Mouse (Mus musculus): ENCODE data around the gene Gprc6a. TPM values are rescaled to one million over a fixed set of nuclear protein-coding genes. Genes with fewer than 3 reads are reported as not detected.
A peak's percentile ranks its signal among the peaks of the same experiment; 100 is the strongest.

Gprc6a gene
- polyA plus RNA-seq, 1 experiment from 2014 or later, result 2.2 TPM

DNA sequence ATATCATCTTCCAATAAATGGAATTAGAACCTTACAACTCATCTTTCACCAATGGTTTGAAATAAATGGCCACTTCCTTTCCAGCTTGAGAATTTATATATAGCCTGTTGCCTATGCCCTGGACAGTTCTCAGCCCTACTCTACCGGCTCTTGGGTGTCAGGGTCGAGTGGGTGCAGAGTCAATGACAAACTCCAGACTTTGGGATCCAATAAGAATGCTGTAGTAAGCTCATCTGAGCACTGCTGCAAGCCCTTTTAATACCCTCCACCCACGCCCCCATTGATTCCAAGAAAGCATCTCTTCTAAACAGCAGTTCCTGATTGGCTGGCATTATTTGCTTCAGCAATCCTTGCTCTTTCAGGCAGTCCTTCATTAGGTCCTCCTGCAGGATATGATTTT lies 17.8 kb downstream of the Gprc6a start:
- Histone ChIP-seq H3K4me1 (ENCODE audit: insufficient read depth, low read depth, low read length) (no peaks in the 10 kb centered on the region), H3K4me3 (ENCODE audit: low read depth, low read length) (no peak overlapping the region), H3K9ac (replicated peaks; ENCODE audit: low read depth) (no peak overlapping the region), H3K36me3 (ENCODE audit: insufficient read depth, low read length) (no peaks in the 10 kb centered on the region), H3K4me2 (replicated peaks; ENCODE audit: low read depth, low read length) (no peak overlapping the region), H3K9me3 (ENCODE audit: low read length) (no peaks in the 10 kb centered on the region), H3K27ac (ENCODE audit: low read length) (no peak overlapping the region), H3K27me3 (replicated peaks; ENCODE audit: insufficient read depth, low read length) (no peaks in the 10 kb centered on the region)
- ATAC-seq (no peak), DNase-seq (ENCODE audit: low spot score) (no peak)
- TF ChIP-seq CTCF (IDR thresholded peaks at IDR 0.05) (no peak), EP300 (IDR thresholded peaks at IDR 0.05) (no peak)
- WGBS, result 42% methylated on average over 3 of the region's 3 CpGs

DNA sequence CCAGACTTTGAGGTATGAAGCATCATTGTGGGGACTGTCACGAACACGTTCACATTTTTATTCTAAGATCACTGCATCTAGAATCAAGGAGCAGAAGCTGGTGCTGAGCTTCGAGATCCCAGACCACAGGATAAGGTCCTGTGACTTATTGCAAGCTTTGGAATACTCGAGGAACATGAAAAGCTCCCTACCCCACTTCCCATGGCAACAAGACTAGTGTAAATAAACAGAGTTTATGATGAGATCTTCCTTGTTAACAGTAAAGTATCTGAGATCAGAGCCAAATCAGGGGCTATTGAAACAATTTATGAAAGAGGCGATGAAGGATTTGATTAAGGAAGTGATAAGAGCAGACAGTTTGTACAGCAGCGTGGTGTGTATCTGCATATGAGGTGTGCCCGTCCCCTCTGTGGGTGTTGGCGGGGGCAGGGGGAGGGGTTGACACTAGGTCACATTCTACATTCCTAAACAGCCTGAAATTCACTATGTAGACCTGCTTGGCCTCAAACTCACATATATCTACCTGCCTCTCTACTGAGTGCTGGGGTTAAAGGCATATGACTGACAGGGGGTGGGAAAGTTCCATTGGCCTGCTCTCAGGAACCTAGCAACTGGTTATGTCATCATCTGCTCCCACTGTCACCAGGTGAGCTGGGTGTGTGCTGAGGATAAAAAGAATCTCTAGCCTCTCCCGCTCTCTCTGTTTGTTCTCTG lies 19.1 kb downstream of the Gprc6a start:
- 28% methylated on average over 9 of the region's 9 CpGs for WGBS
- Histone ChIP-seq H3K36me3 (ENCODE audit: insufficient read depth, low read length) (no peaks in the 10 kb centered on the region), H3K27ac (ENCODE audit: low read length) (no peak overlapping the region), H3K9ac (replicated peaks; ENCODE audit: low read depth) (no peak overlapping the region), H3K4me2 (replicated peaks; ENCODE audit: low read depth, low read length) (no peak overlapping the region), H3K4me1 (ENCODE audit: insufficient read depth, low read depth, low read length) (no peaks in the 10 kb centered on the region), H3K27me3 (replicated peaks; ENCODE audit: insufficient read depth, low read length) (no peaks in the 10 kb centered on the region), H3K4me3 (ENCODE audit: low read depth, low read length) (no peak overlapping the region), H3K9me3 (ENCODE audit: low read length) (no peaks in the 10 kb centered on the region)
- DNase-seq (ENCODE audit: low spot score) (peak; percentile 55), ATAC-seq (peak; percentile 53)
- TF ChIP-seq CTCF (IDR thresholded peaks at IDR 0.05), result no peak
- no peak for TF ChIP-seq EP300 (IDR thresholded peaks at IDR 0.05)

DNA sequence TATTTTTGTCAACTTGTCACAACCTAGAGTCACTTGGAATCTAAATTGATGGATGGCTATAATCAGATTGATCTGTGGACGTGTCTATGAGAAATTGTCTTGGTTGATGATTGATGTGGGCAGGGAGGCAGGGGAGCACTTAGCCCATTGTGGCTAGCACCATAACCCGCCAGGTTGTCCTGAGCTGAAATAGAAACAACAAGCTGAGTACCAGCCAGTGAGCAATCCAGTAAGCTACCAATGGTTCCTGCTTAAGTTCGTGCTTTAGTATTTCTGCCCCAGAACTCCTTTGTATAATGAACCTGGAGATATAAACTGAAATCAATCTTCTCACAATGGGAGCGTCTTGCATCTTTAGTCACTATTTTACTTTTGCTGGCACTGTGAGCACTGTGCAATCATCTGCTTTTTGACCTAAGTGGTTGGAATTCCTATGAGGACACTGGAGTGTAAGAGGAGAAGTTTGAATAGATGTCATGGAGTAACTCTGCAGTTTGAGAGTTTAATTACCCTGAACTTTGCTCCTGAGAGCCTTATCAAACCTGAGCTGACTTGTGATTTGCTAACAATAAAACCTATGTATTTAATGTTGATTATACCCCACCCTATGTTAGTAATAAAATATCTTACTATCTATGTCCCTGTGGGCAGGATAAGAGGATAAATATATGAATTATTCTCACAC lies 21.4 kb downstream of the Gprc6a start:
- Histone ChIP-seq H3K36me3 (ENCODE audit: insufficient read depth, low read length) (no peaks in the 10 kb centered on the region), H3K9me3 (ENCODE audit: low read length) (no peaks in the 10 kb centered on the region), H3K27ac (ENCODE audit: low read length) (no peak overlapping the region), H3K4me1 (ENCODE audit: insufficient read depth, low read depth, low read length) (no peaks in the 10 kb centered on the region), H3K4me3 (ENCODE audit: low read depth, low read length) (no peak overlapping the region), H3K9ac (replicated peaks; ENCODE audit: low read depth) (no peak overlapping the region), H3K4me2 (replicated peaks; ENCODE audit: low read depth, low read length) (no peak overlapping the region), H3K27me3 (replicated peaks; ENCODE audit: insufficient read depth, low read length) (no peaks in the 10 kb centered on the region)
- no peak for ATAC-seq
- no peak for DNase-seq (ENCODE audit: low spot score)
- TF ChIP-seq CTCF (IDR thresholded peaks at IDR 0.05) (no peak), EP300 (IDR thresholded peaks at IDR 0.05) (no peak)
- WGBS, result 43% methylated on average over 4 of the region's 4 CpGs

DNA sequence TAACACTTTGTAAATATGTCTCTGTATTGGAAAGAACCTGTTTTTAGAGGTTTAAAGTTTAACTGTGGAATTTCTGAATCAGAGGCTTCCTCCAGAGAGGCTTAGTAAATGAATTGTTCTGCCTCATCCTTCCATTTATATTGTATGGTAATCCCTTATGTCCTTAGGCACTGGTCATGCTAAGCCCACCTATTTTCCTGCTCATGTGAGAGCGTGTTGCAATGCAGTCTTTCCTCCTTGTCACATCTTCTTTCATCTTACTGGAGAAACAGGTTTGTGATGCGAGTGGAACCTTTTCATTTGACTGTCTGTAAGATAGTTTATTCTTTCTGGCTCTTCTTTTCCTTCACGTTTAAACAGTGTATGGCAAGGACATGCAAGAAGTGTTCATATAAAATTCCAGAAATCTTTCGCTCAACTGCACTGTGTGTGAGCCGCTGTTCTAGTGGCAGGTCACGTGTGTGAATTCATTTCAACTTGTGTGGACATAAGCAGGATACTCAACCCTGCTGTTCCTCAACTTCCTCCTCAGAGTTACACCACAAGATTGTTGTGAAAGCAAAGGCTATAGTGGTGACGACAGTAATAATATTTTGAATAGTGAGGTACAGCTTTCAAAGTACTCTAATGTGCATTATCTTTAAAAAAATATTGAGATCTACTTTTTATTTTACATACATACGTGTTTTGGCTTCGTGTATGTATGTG lies 34.2 kb downstream of the Gprc6a start:
- no peaks in the 10 kb centered on the region for H3K9me3 ChIP-seq (ENCODE audit: low read length)
- no peaks in the 10 kb centered on the region for H3K27me3 ChIP-seq (replicated peaks; ENCODE audit: insufficient read depth, low read length)
- H3K36me3 ChIP-seq (ENCODE audit: insufficient read depth, low read length), result no peaks in the 10 kb centered on the region
- H3K4me3 ChIP-seq (ENCODE audit: low read depth, low read length), result no peak overlapping the region
- H3K9ac ChIP-seq (replicated peaks; ENCODE audit: low read depth), result no peak overlapping the region
- DNase-seq (ENCODE audit: low spot score), result peak; percentile 58
- WGBS, result 66% methylated on average over 9 of the region's 9 CpGs
- H3K4me2 ChIP-seq (replicated peaks; ENCODE audit: low read depth, low read length), result no peak overlapping the region
- TF ChIP-seq EP300 (IDR thresholded peaks at IDR 0.05) (no peak), CTCF (IDR thresholded peaks at IDR 0.05) (no peak)
- no peaks in the 10 kb centered on the region for H3K4me1 ChIP-seq (ENCODE audit: insufficient read depth, low read depth, low read length)
- H3K27ac ChIP-seq (ENCODE audit: low read length), result no peak overlapping the region
- peak; percentile 66 for ATAC-seq

DNA sequence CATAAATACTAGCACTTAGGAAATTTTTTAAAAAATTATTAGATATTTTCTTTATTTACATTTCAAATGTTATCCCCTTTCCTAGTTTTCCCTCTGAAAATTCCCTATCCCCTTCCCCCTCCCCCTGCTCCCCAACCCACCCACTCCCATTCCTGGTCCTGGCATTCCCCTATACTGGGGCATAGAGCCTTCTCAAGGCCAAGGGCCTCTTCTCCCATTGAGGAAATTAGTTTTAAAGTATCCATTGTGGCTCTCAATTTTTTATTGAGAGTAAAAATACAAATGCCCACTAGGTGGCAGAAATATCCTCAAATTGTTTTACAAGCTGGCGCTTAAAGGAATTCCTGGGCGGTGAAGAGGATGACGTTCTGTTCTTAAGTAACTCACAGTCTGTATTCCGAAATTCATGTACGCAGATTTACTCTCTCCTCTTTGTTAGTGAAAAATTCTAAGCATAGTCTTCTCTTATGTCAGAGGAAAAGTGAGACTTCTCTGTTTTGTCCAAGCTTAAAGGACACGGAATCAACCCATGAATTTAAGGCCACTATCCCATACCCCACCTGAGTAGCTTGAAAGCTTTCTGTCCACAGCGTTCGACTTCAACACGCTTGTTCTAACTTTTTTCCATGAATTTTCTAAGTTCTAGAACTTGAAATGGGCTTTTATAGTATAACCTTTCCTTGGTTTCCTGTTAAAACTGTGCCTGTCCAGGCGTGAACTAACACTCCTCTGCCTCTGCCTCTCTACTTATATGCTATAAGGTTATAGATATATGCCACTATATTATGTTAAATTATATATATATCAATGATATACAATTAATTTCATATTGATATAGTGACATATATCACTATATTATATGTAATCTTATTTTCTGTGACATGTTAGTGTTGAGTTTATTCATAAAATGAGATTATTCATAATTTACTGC lies 36.0 kb downstream of the Gprc6a start:
- Histone ChIP-seq H3K4me2 (replicated peaks; ENCODE audit: low read depth, low read length) (0 out of 2 replicates have a peak overlapping the region, but pooled peaks have one; percentile 25), H3K27ac (ENCODE audit: low read length) (no peak overlapping the region), H3K4me1 (ENCODE audit: insufficient read depth, low read depth, low read length) (no peaks in the 10 kb centered on the region), H3K9ac (replicated peaks; ENCODE audit: low read depth) (no peak overlapping the region), H3K27me3 (replicated peaks; ENCODE audit: insufficient read depth, low read length) (no peaks in the 10 kb centered on the region), H3K4me3 (ENCODE audit: low read depth, low read length) (no peak overlapping the region), H3K36me3 (ENCODE audit: insufficient read depth, low read length) (no peaks in the 10 kb centered on the region), H3K9me3 (ENCODE audit: low read length) (no peaks in the 10 kb centered on the region)
- DNase-seq (ENCODE audit: low spot score) (peak; percentile 95), ATAC-seq (peak; percentile 72)
- WGBS, result 34% methylated on average over 10 of the region's 10 CpGs
- peak; percentile 51 for TF ChIP-seq EP300 (IDR thresholded peaks at IDR 0.05)
- peak; percentile 60 for TF ChIP-seq CTCF (IDR thresholded peaks at IDR 0.05)

Data from lung, postnatal 0 days (tissue).